Mouse (Mus musculus) adipocyte (in vitro differentiated cells): ENCODE measurements at regions not wholly inside any gene's neighbourhood (a gene's known extent, or its start where the extent isn't known, plus 50 kb on each side); places are given as distances from the start of the nearest gene placed in this dataset.

Experiments
- DNase-seq: peaks from one replicate; pipeline ENCODE4 v3.0.0-alpha.2; 2016; ENCODE audit warnings: low spot score

GRCm38 (mm10) chr15:7005142-7005541 is 85.3 kb upstream of the Lifr start:
- DNase-seq = no peak

- DNase-seq = no peak
Measured at GRCm38 (mm10) chr15:7006271-7006670, 84.1 kb upstream of the Lifr start.

- DNase-seq = no peak
Measured at GRCm38 (mm10) chr15:7008725-7009380, 81.6 kb upstream of the Lifr start.

GRCm38 (mm10) chr15:7010966-7011695 is 79.3 kb upstream of the Lifr start:
- peak; percentile 57 for DNase-seq

- no peak for DNase-seq
Measured at GRCm38 (mm10) chr15:7011696-7012070, 78.7 kb upstream of the Lifr start.

- no peak for DNase-seq
Measured at GRCm38 (mm10) chr15:7012446-7012845, 78.0 kb upstream of the Lifr start.

- no peak for DNase-seq
Measured at GRCm38 (mm10) chr15:7013047-7013446, 77.4 kb upstream of the Lifr start.

GRCm38 (mm10) chr15:7014984-7015383 is 75.4 kb upstream of the Lifr start:
- DNase-seq = no peak

- DNase-seq = no peak
Measured at GRCm38 (mm10) chr15:7016018-7016417, 74.4 kb upstream of the Lifr start.

GRCm38 (mm10) chr15:7017281-7017845 is 73.1 kb upstream of the Lifr start:
- DNase-seq = peak; percentile 49

GRCm38 (mm10) chr15:7022660-7023059 is 67.8 kb upstream of the Lifr start:
- DNase-seq = no peak

GRCm38 (mm10) chr15:7025194-7025593 is 65.2 kb upstream of the Lifr start:
- no peak for DNase-seq

- peak; percentile 11 for DNase-seq
Measured at GRCm38 (mm10) chr15:7031297-7032043, 58.9 kb upstream of the Lifr start.

GRCm38 (mm10) chr15:7037475-7037874 is 52.9 kb upstream of the Lifr start:
- DNase-seq = no peak

GRCm38 (mm10) chr15:7039119-7039518 is 51.3 kb upstream of the Lifr start:
- DNase-seq = no peak

GRCm38 (mm10) chr15:7039825-7040224 is 50.6 kb upstream of the Lifr start:
- DNase-seq = no peak
